Mouse (Mus musculus): ENCODE results near the gene Fastkd1. TPM values are rescaled to one million over a fixed set of nuclear protein-coding genes. Genes with fewer than 3 reads are reported as not detected.
A peak's percentile ranks its signal among the peaks of the same experiment; 100 is the strongest.
"Not testable (repeated sequence)": the region's sequence is repeated elsewhere in the genome, so short reads cannot be mapped to it uniquely, and the experiment has no call there.

Gene Fastkd1
- total and polyA plus RNA-seq, 3 experiments: 9.8 to 15.7 TPM; not detected in 1

GRCm38 (mm10) chr2:69681931-69682330 is 31.4 kb downstream of the Fastkd1 start:
- Histone ChIP-seq H3K9me3 (replicated peaks; ENCODE audit: insufficient read depth, low read length) (no peaks in the 10 kb centered on the region), H3K27ac (ENCODE audit: control insufficient read depth, low read depth, low read length) (no peak overlapping the region), H3K4me3 (ENCODE audit: control insufficient read depth in 1 of 2, insufficient read depth in 1 of 2, low read depth in 2 of 2, low read length in 2 of 2) (no peak overlapping the region), H3K4me1 (ENCODE audit: control insufficient read depth in 1 of 2, insufficient read depth in 2 of 2, low read length in 2 of 2) (no peaks in the 10 kb centered on the region), H3K27me3 (ENCODE audit: control insufficient read depth in 1 of 2, insufficient read depth in 2 of 2, low read length in 2 of 2) (no peaks in the 10 kb centered on the region), H3K36me3 (ENCODE audit: control insufficient read depth in 1 of 2, insufficient read depth in 2 of 2, low read length in 2 of 2) (no peaks in the 10 kb centered on the region; a peak in 1 of 4 replicates), H3K9ac (ENCODE audit: control insufficient read depth, low read depth, low read length, poor library complexity, severe bottlenecking) (no peak overlapping the region), H3K79me2 (ENCODE audit: control insufficient read depth, insufficient read depth, low read length, poor library complexity) (no peaks in the 10 kb centered on the region)
- TF ChIP-seq E2F4 (IDR thresholded peaks at IDR 0.05; ENCODE audit: borderline replicate concordance, low read depth, low read length) (no peak), MAZ (IDR thresholded peaks at IDR 0.05; ENCODE audit: low read depth, low read length) (no peak), UBTF (IDR thresholded peaks at IDR 0.05; ENCODE audit: borderline replicate concordance, insufficient read depth, low read depth, low read length) (no peak)
- no peak for DNase-seq (ENCODE audit: low read depth, low spot score)

DNA sequence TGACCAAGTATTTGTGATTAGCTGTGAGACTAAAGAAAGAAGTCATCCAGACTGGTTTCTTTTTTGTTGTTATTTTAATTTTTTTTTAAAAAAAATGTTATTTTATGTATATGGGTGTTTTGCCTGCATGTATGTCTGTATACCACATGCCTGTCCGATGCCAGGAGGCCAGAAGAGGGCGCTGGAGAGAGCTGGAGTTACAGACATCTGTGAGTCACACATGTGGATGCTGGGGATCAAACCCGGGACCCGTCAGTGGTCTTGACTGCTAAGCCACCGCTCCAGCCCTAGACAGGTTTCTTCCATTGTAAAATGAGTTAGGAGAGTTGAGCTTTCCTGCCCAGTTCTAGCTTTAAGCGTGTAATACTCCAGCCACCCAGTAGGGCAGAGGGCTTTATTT is 33.3 kb downstream of the Fastkd1 start:
- Histone ChIP-seq H3K4me3 (ENCODE audit: control insufficient read depth in 1 of 2, insufficient read depth in 1 of 2, low read depth in 2 of 2, low read length in 2 of 2) (no peak overlapping the region), H3K36me3 (ENCODE audit: control insufficient read depth in 1 of 2, insufficient read depth in 2 of 2, low read length in 2 of 2) (no peaks in the 10 kb centered on the region; a peak in 1 of 4 replicates), H3K9me3 (replicated peaks; ENCODE audit: insufficient read depth, low read length) (no peaks in the 10 kb centered on the region), H3K9ac (ENCODE audit: control insufficient read depth, low read depth, low read length, poor library complexity, severe bottlenecking) (no peak overlapping the region), H3K79me2 (ENCODE audit: control insufficient read depth, insufficient read depth, low read length, poor library complexity) (no peaks in the 10 kb centered on the region), H3K27ac (ENCODE audit: control insufficient read depth, low read depth, low read length) (no peak overlapping the region), H3K27me3 (ENCODE audit: control insufficient read depth in 1 of 2, insufficient read depth in 2 of 2, low read length in 2 of 2) (no peaks in the 10 kb centered on the region), H3K4me1 (ENCODE audit: control insufficient read depth in 1 of 2, insufficient read depth in 2 of 2, low read length in 2 of 2) (no peaks in the 10 kb centered on the region)
- peak; percentile 21 to 63 (median 33) for TF ChIP-seq CTCF (IDR thresholded peaks at IDR 0.05 in 2 of 3, conservative IDR thresholded peaks at IDR 0.05 in 1 of 3; ENCODE audit: control insufficient read depth in 1 of 3, insufficient read depth in 1 of 3, low read depth in 2 of 3, low read length in 3 of 3, poor library complexity in 1 of 3, severe bottlenecking in 1 of 3)
- no peak for TF ChIP-seq HCFC1 (IDR thresholded peaks at IDR 0.05; ENCODE audit: low read depth, low read length)
- peak; percentile 49 for DNase-seq (ENCODE audit: low read depth, low spot score)

GRCm38 (mm10) chr2:69677215-69677614 is 36.1 kb downstream of the Fastkd1 start:
- not testable (repeated sequence) for H3K4me1 ChIP-seq (ENCODE audit: control insufficient read depth in 1 of 2, insufficient read depth in 2 of 2, low read length in 2 of 2); H3K79me2 ChIP-seq (ENCODE audit: control insufficient read depth, insufficient read depth, low read length, poor library complexity); H3K27ac ChIP-seq (ENCODE audit: control insufficient read depth, low read depth, low read length); H3K27me3 ChIP-seq (ENCODE audit: control insufficient read depth in 1 of 2, insufficient read depth in 2 of 2, low read length in 2 of 2); H3K36me3 ChIP-seq (ENCODE audit: control insufficient read depth in 1 of 2, insufficient read depth in 2 of 2, low read length in 2 of 2); H3K9me3 ChIP-seq (replicated peaks; ENCODE audit: insufficient read depth, low read length); H3K9ac ChIP-seq (ENCODE audit: control insufficient read depth, low read depth, low read length, poor library complexity, severe bottlenecking); H3K4me3 ChIP-seq (ENCODE audit: control insufficient read depth in 1 of 2, insufficient read depth in 1 of 2, low read depth in 2 of 2, low read length in 2 of 2)
- DNase-seq (ENCODE audit: low read depth, low spot score): peak; percentile 8
- TF ChIP-seq TBP (IDR thresholded peaks at IDR 0.05; ENCODE audit: low read depth, low read length): peak; percentile 62; the same call in 1 of the 2 replicates

- Histone ChIP-seq H3K27ac (ENCODE audit: control insufficient read depth, low read depth, low read length) (no peak overlapping the region), H3K9me3 (replicated peaks; ENCODE audit: insufficient read depth, low read length) (no peaks in the 10 kb centered on the region), H3K27me3 (ENCODE audit: control insufficient read depth in 1 of 2, insufficient read depth in 2 of 2, low read length in 2 of 2) (no peaks in the 10 kb centered on the region), H3K4me3 (ENCODE audit: control insufficient read depth in 1 of 2, insufficient read depth in 1 of 2, low read depth in 2 of 2, low read length in 2 of 2) (no peak overlapping the region), H3K79me2 (ENCODE audit: control insufficient read depth, insufficient read depth, low read length, poor library complexity) (no peaks in the 10 kb centered on the region), H3K9ac (ENCODE audit: control insufficient read depth, low read depth, low read length, poor library complexity, severe bottlenecking) (no peak overlapping the region), H3K4me1 (ENCODE audit: control insufficient read depth in 1 of 2, insufficient read depth in 2 of 2, low read length in 2 of 2) (no peaks in the 10 kb centered on the region), H3K36me3 (ENCODE audit: control insufficient read depth in 1 of 2, insufficient read depth in 2 of 2, low read length in 2 of 2) (no peaks in the 10 kb centered on the region; a peak in 1 of 4 replicates)
- DNase-seq (ENCODE audit: low read depth, low spot score): peak; percentile 59
- no peak for TF ChIP-seq ETS1 (IDR thresholded peaks at IDR 0.05; ENCODE audit: low read depth, low read length)
- TF ChIP-seq JUND (IDR thresholded peaks at IDR 0.05; ENCODE audit: low read depth, low read length): no peak
- TF ChIP-seq POLR2A (IDR thresholded peaks at IDR 0.05; ENCODE audit: control insufficient read depth in 1 of 2, insufficient read depth in 1 of 2, low read depth in 1 of 2, low read length in 2 of 2, poor library complexity in 1 of 2): no peak
- no peak for TF ChIP-seq MAZ (IDR thresholded peaks at IDR 0.05; ENCODE audit: low read depth, low read length)
- TF ChIP-seq MXI1 (IDR thresholded peaks at IDR 0.05; ENCODE audit: low read depth, low read length): no peak
- TF ChIP-seq KAT2A (conservative IDR thresholded peaks at IDR 0.05; ENCODE audit: low read depth, low read length): no peak
- TF ChIP-seq NELFE (IDR thresholded peaks at IDR 0.05; ENCODE audit: low read depth, low read length): no peak
- peak; percentile 63 for TF ChIP-seq SMC3 (IDR thresholded peaks at IDR 0.05; ENCODE audit: low read depth, low read length)
- TF ChIP-seq RAD21 (IDR thresholded peaks at IDR 0.05; ENCODE audit: low read depth, low read length): peak; percentile 49
- no peak for TF ChIP-seq CHD1 (IDR thresholded peaks at IDR 0.05; ENCODE audit: low read depth, low read length)
- TF ChIP-seq ZNF384 (IDR thresholded peaks at IDR 0.05; ENCODE audit: low read depth, low read length): peak; percentile 84
- TF ChIP-seq MEF2A (IDR thresholded peaks at IDR 0.05; ENCODE audit: extremely low read depth, insufficient replicate concordance, low read depth, low read length, poor library complexity, severe bottlenecking): no peak
- no peak for TF ChIP-seq GATA1 (IDR thresholded peaks at IDR 0.05; ENCODE audit: low read depth, low read length)
- no peak for TF ChIP-seq USF2 (IDR thresholded peaks at IDR 0.05; ENCODE audit: borderline replicate concordance in 1 of 2, insufficient read depth in 1 of 2, low read depth in 1 of 2, low read length in 2 of 2)
- TF ChIP-seq TBP (IDR thresholded peaks at IDR 0.05; ENCODE audit: low read depth, low read length): peak; percentile 86
- peak; percentile 48 to 70 (median 51); a peak in 5 of 6 replicates for TF ChIP-seq CTCF (IDR thresholded peaks at IDR 0.05 in 2 of 3, conservative IDR thresholded peaks at IDR 0.05 in 1 of 3; ENCODE audit: control insufficient read depth in 1 of 3, insufficient read depth in 1 of 3, low read depth in 2 of 3, low read length in 3 of 3, poor library complexity in 1 of 3, severe bottlenecking in 1 of 3)
- peak; percentile 38; the same call in 1 of the 2 replicates for TF ChIP-seq ZC3H11A (IDR thresholded peaks at IDR 0.05; ENCODE audit: low read depth, low read length)
Observed at GRCm38 (mm10) chr2:69676713-69677112, 36.6 kb downstream of the Fastkd1 start.

Data from MEL (cell line).